Mouse (Mus musculus) limb, embryonic 14.5 days (tissue): Measurements from ENCODE around the gene Sept8. TPM values are rescaled to one million over a fixed set of nuclear protein-coding genes. Genes with fewer than 3 reads are reported as not detected.
A peak's percentile ranks its signal among the peaks of the same experiment; 100 is the strongest.

Experiments
- ATAC-seq: fragments of 200-750 bp; cut with Nextera tagmentation; 2 replicates; pipeline ENCODE4 v1.8.0; 2017; ENCODE audit warnings: low read depth, moderate number of reproducible peaks, moderate TSS enrichment; ENCODE audit not compliant: low FRiP score
- DNase-seq: peaks from one replicate; pipeline ENCODE4 v3.0.0-alpha.2; 2015; ENCODE audit warnings: low spot score
- H3K27ac ChIP-seq: fragments of 300-500 bp; sonication (generic); replicated peaks from 2 replicates; pipeline ENCODE4 v1.5.1; 2014; ENCODE audit warnings: low read depth, mild to moderate bottlenecking, low read length, moderate library complexity, mixed read lengths
- H3K27me3 ChIP-seq: fragments of 300-500 bp; sonication (generic); 2 replicates; pipeline ENCODE4 v1.6.1; 2014; ENCODE audit warnings: low read length, mixed read lengths; ENCODE audit not compliant: control insufficient read depth, insufficient read depth
- H3K36me3 ChIP-seq: fragments of 300-500 bp; sonication (generic); 2 replicates; pipeline ENCODE4 v1.6.1; 2014; ENCODE audit warnings: mild to moderate bottlenecking, low read length, moderate library complexity, mixed read lengths; ENCODE audit not compliant: control insufficient read depth, insufficient read depth
- H3K4me1 ChIP-seq: fragments of 300-500 bp; sonication (generic); 2 replicates; pipeline ENCODE4 v1.6.1; 2014; ENCODE audit warnings: antibody characterized with exemption, low read length, mixed read lengths; ENCODE audit not compliant: control insufficient read depth, insufficient read depth
- H3K4me2 ChIP-seq: fragments of 300-500 bp; sonication (generic); replicated peaks from 2 replicates; pipeline ENCODE4 v1.6.1; 2014; ENCODE audit warnings: low read depth, mild to moderate bottlenecking, low read length, moderate library complexity; ENCODE audit not compliant: severe bottlenecking
- H3K4me3 ChIP-seq: fragments of 300-500 bp; sonication (generic); replicated peaks from 2 replicates; pipeline ENCODE4 v1.5.1; 2014; ENCODE audit warnings: low read length
- H3K9ac ChIP-seq: fragments of 300-500 bp; sonication (generic); 2 replicates; pipeline ENCODE4 v1.6.1; 2014; ENCODE audit warnings: mild to moderate bottlenecking, low read depth, low read length, moderate library complexity; ENCODE audit not compliant: severe bottlenecking
- H3K9me3 ChIP-seq: fragments of 300-500 bp; sonication (generic); 2 replicates; pipeline ENCODE4 v1.6.1; 2016; ENCODE audit warnings: low read length; ENCODE audit not compliant: control insufficient read depth
- POLR2A ChIP-seq: fragments of 200-500 bp; IDR thresholded peaks from 2 replicates; pipeline ENCODE4 v1.8.0; 2012; ENCODE audit warnings: inconsistent platforms, mild to moderate bottlenecking, moderate library complexity, borderline replicate concordance; ENCODE audit not compliant: insufficient read depth, insufficient read length; ENCODE audit errors: extremely low read depth
- WGBS: fragments of 180-500 bp; shearing (Covaris S2); extraction: QIAGEN DNeasy Blood & Tissue Kit; methylation state at CpG from one replicate; pipeline ENCODE4 v1.1.7; 2014; 5-methylcytosine and 5-hydroxymethylcytosine counted together
- polyA plus RNA-seq, 2 experiments: library from polyadenylated mRNA; depleted of rRNA in 1 of 2; stranded (reverse) in 1 of 2; unstranded in 1 of 2; fragments of >200 nt; fragmentation: Nextera tagmentation in 1 of 2; extraction: Ambion mirVana in 1 of 2; gene quantifications; 2 replicates each; pipeline versions ENCODE4 v1.2.1 to v1.2.3; 2012 to 2014

Gene Sept8
- polyA plus RNA-seq, 2 experiments, result 50.4 to 104 TPM

- H3K27me3 ChIP-seq, result no peaks in the 10 kb centered on the region
- TF ChIP-seq POLR2A, result no peak
- no peaks in the 10 kb centered on the region for H3K9me3 ChIP-seq
- no peak overlapping the region for H3K4me3 ChIP-seq
- H3K4me2 ChIP-seq, result no peak overlapping the region
- peaks cover 5% of the 10 kb centered on the region; the same call in 1 of the 2 replicates for H3K4me1 ChIP-seq
- H3K27ac ChIP-seq, result no peak overlapping the region
- no peaks in the 10 kb centered on the region for H3K36me3 ChIP-seq
- ATAC-seq (no peak), DNase-seq (no peak)
- H3K9ac ChIP-seq, result no peak overlapping the region
- WGBS, result 80% methylated on average over 2 of the region's 2 CpGs
These were observed 42.9 kb downstream of the Sept8 start for GRCm38 (mm10) chr11:53561986-53562385.

DNA sequence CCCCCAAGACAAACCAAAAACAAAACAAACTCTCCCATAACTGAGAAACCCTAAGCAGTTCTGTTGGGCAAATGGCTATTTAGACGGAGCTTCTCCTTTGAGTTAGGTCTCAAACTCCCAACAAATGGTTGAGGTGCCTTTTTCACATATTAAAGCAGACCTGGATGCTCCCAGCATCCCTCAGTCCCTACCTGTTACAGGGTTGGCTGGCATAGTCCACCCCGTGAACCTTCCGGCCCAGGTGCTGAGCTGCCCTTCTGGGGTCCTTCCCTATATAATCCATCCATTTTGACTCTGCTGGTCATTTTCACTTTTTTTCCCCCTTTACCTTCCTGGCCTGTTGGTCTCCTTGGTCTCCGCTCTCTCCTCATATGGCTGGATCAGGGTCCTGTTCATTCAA lies 47.6 kb downstream of the Sept8 start:
- H3K4me3 ChIP-seq, result peak overlapping the region; percentile 82
- peak overlapping the region; percentile 80; the same call in 1 of the 2 replicates for H3K9ac ChIP-seq
- TF ChIP-seq POLR2A, result no peak

DNA sequence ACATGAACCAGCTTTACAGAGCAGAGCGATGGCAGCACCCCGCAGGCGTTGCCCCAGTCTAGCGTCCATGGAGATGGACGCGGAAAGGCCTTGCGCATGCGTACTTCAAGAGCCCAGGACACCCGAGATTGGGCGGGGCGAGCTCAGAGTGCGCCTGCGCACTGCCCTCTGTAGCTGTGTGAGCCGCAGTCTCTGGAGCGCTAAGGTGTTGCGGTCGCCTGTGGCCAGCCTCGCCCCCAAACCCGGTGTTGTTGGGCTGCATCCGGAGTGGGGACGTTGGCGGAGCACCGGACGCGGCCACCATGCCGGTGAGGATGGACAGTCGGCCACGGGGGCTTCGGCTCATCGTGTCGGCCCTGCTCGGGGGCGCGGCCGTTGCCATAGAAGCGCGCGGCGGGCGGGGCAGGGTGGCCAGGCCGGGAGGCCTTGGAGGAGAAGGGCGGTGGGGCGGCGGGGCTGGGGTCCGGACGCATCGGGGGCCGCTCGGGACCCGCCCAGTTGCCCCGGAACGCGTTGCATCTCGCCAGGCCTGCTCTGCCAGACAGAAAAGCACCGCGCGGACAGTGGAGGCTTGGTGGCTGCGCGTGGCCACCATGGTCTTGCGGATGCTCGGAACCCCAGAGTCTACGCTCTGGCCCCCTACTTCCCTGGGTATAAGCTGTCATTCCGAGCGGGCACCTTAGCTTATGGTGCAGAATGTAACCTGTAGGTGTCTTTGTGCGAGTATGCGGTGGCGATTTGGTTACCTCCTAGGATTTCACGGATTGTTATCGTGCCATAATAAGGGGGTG lies 48.4 kb downstream of the Sept8 start, which contains the start of gene Kif3a:
Kif3a (plus strand) TSS at position 156 of the 791 bp plus-strand sequence.
- Histone ChIP-seq H3K36me3 (peaks cover 8% of the 10 kb centered on the region), H3K9ac (peak within 1 kb of the TSS; percentile 80), H3K27ac (0 out of 2 replicates have a peak within 1 kb of the TSS, but pooled peaks have one; percentile 63), H3K27me3 (no peaks in the 10 kb centered on the region), H3K4me1 (peaks cover 13% of the 10 kb centered on the region; the same call in 1 of the 2 replicates), H3K4me2 (peak within 1 kb of the TSS; percentile 78), H3K4me3 (peak within 1 kb of the TSS; percentile 82), H3K9me3 (no peaks in the 10 kb centered on the region)
- DNase-seq (peak; percentile 92), ATAC-seq (peak; percentile 98)
- 3% methylated on average over 57 of the region's 69 CpGs for WGBS
- peak; percentile 39; the same call in 1 of the 2 replicates for TF ChIP-seq POLR2A

More for the DNA sequence above, 47.6 kb downstream of the Sept8 start:
- peaks cover 13% of the 10 kb centered on the region; the same call in 1 of the 2 replicates for H3K4me1 ChIP-seq
- peaks cover 8% of the 10 kb centered on the region for H3K36me3 ChIP-seq
- ATAC-seq (no peak), DNase-seq (no peak)
- no peaks in the 10 kb centered on the region for H3K27me3 ChIP-seq
- H3K27ac ChIP-seq, result no peak overlapping the region
- H3K4me2 ChIP-seq, result peak overlapping the region; percentile 78
- H3K9me3 ChIP-seq, result no peaks in the 10 kb centered on the region
- 85% methylated on average over 4 of the region's 4 CpGs for WGBS

DNA sequence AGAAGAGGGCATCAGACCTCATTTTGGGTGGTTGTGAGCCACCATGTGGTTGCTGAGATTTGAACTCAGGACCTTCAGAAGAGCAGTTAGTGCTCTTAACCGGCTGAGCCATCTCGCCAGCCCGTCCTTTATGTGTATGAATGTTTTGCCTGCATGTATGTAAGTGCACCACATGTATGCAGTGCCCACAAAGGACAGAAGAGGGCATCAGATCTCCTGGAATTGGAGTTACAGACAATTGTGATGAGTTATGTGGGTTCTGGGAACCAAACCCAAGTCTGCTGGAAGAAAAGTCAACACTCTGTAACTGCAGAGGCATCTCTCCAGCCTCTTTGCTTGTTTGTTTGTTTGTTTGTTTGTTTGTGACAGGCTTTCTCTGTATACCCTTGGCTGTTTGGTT lies 61.5 kb downstream of the Sept8 start:
- H3K36me3 ChIP-seq, result peaks cover 57% of the 10 kb centered on the region
- H3K9me3 ChIP-seq, result no peaks in the 10 kb centered on the region
- H3K4me3 ChIP-seq, result no peak overlapping the region
- H3K9ac ChIP-seq, result no peak overlapping the region
- no peak overlapping the region for H3K4me2 ChIP-seq
- no peak overlapping the region for H3K27ac ChIP-seq
- DNase-seq (no peak), ATAC-seq (no peak)
- WGBS, result 99% methylated on average over 3 of the region's 3 CpGs
- no peaks in the 10 kb centered on the region for H3K4me1 ChIP-seq
- no peaks in the 10 kb centered on the region for H3K27me3 ChIP-seq
- TF ChIP-seq POLR2A, result no peak

DNA sequence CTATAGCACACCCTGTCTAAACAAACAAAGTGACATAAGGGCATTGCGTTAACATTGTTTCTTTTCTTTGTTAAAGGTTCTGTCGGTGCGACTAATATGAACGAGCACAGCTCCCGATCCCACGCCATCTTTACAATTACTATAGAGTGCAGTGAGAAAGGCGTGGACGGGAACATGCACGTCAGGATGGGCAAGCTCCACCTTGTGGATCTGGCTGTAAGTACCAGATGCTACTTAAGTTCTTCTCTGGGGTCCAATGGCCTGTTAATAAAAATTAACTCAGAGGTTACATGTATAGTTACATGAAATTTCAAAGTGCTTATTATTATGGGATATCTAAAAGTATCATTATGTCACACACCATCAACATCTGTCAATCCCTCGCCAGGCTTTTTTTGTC lies 64.1 kb downstream of the Sept8 start:
- H3K36me3 ChIP-seq, result peaks cover 64% of the 10 kb centered on the region
- no peaks in the 10 kb centered on the region for H3K27me3 ChIP-seq
- no peak overlapping the region for H3K4me2 ChIP-seq
- H3K9me3 ChIP-seq, result no peaks in the 10 kb centered on the region
- no peak overlapping the region for H3K9ac ChIP-seq
- 85% methylated on average over 10 of the region's 10 CpGs for WGBS
- ATAC-seq (no peak), DNase-seq (no peak)
- no peak overlapping the region for H3K4me3 ChIP-seq
- no peak overlapping the region for H3K27ac ChIP-seq
- H3K4me1 ChIP-seq, result no peaks in the 10 kb centered on the region
- no peak for TF ChIP-seq POLR2A
